Mouse (Mus musculus) testis, postnatal 10 days (tissue): ENCODE measurements around the gene Hist1h4a.
"Not testable (repeated sequence)": the region's sequence is repeated elsewhere in the genome, so short reads cannot be mapped to it uniquely, and the experiment has no call there.

Experiments
- DNase-seq: peaks from one replicate; pipeline ENCODE4 v3.0.0; 2021; ENCODE audit warnings: low spot score

Hist1h4a gene

GRCm38 (mm10) chr13:23759251-23759771 is 1.7 kb downstream of the Hist1h4a start:
- DNase-seq = no peak

- DNase-seq = no peak
These were observed 3.1 kb downstream of the Hist1h4a start for GRCm38 (mm10) chr13:23757921-23758320.

GRCm38 (mm10) chr13:23757211-23757773 is 3.7 kb downstream of the Hist1h4a start:
- no peak for DNase-seq

GRCm38 (mm10) chr13:23756790-23757189 is 4.2 kb downstream of the Hist1h4a start, which contains the start of gene Hist1h4b:
Gene Hist1h4b, plus strand, starts transcription at chr13:23757013.
- DNase-seq = peak; percentile 84

- DNase-seq = no peak
These were observed 6.0 kb downstream of the Hist1h4a start for GRCm38 (mm10) chr13:23755000-23755399.

- DNase-seq = no peak
These were observed 7.5 kb downstream of the Hist1h4a start for GRCm38 (mm10) chr13:23753314-23754078.

- no peak for DNase-seq
These were observed 8.3 kb downstream of the Hist1h4a start for GRCm38 (mm10) chr13:23752742-23753172.

- DNase-seq = peak; percentile 93
These were observed 8.8 kb downstream of the Hist1h4a start, which contains the start of gene Hist1h3b for GRCm38 (mm10) chr13:23752067-23752741. Gene Hist1h3b, plus strand, starts transcription at chr13:23752267.

- DNase-seq = no peak
These were observed 9.5 kb downstream of the Hist1h4a start for GRCm38 (mm10) chr13:23751478-23751956.

GRCm38 (mm10) chr13:23750839-23751477 is 10.1 kb downstream of the Hist1h4a start, which contains the start of gene Hist1h2ab:
Gene Hist1h2ab, plus strand, starts transcription at chr13:23751126.
- not testable (repeated sequence) for DNase-seq

- DNase-seq = no peak
These were observed 11.4 kb downstream of the Hist1h4a start for GRCm38 (mm10) chr13:23749563-23750121.

- DNase-seq = no peak
These were observed 13.1 kb downstream of the Hist1h4a start for GRCm38 (mm10) chr13:23747892-23748288.

GRCm38 (mm10) chr13:23747081-23747891 is 13.7 kb downstream of the Hist1h4a start:
- DNase-seq = no peak

- DNase-seq = peak; percentile 78
These were observed 14.6 kb downstream of the Hist1h4a start, which contains the start of gene Hist1h2bb for GRCm38 (mm10) chr13:23746201-23747080. Gene Hist1h2bb, plus strand, starts transcription at chr13:23746734.

- DNase-seq = peak; percentile 92
These were observed 15.5 kb downstream of the Hist1h4a start, which contains the start of gene Hist1h3c for GRCm38 (mm10) chr13:23745381-23746161. Gene Hist1h3c, minus strand, starts transcription at chr13:23745602.

- DNase-seq = no peak
These were observed 16.3 kb downstream of the Hist1h4a start for GRCm38 (mm10) chr13:23744421-23745380.

GRCm38 (mm10) chr13:23743963-23744362 is 17.1 kb downstream of the Hist1h4a start:
- DNase-seq = no peak
